Mouse (Mus musculus) CH12.LX (cell line): ENCODE data around the gene Osbp2.

Experiments used
- CTCF ChIP-seq, 2 experiments: IDR thresholded peaks in 1 of 2; conservative IDR thresholded peaks in 1 of 2; 2 replicates each; pipeline ENCODE4 v1.5.1; 2011 to 2012; ENCODE audit warnings: low read depth in 2 of 2, low read length in 2 of 2, improper control_type of control experiment in 1 of 2, inconsistent platforms in 1 of 2, mild to moderate bottlenecking in 1 of 2, moderate library complexity in 1 of 2
- JUND ChIP-seq: conservative IDR thresholded peaks from 2 replicates; pipeline ENCODE4 v1.6.1; 2011; ENCODE audit warnings: low read depth, low read length, improper control_type of control experiment
- KAT2A ChIP-seq: IDR thresholded peaks from 2 replicates; pipeline ENCODE4 v1.6.1; 2012; ENCODE audit warnings: low read length, improper control_type of control experiment, inconsistent platforms; ENCODE audit not compliant: insufficient replicate concordance
- MAX ChIP-seq: IDR thresholded peaks from 2 replicates; pipeline ENCODE4 v1.6.1; 2011; ENCODE audit warnings: low read length, improper control_type of control experiment
- MXI1 ChIP-seq: IDR thresholded peaks from 2 replicates; pipeline ENCODE4 v1.6.1; 2011; ENCODE audit warnings: mild to moderate bottlenecking, low read depth, low read length, improper control_type of control experiment
- NRF1 ChIP-seq: IDR thresholded peaks from 2 replicates; pipeline ENCODE4 v1.6.1; 2014; ENCODE audit warnings: low read depth, mild to moderate bottlenecking, inconsistent platforms, low read length, improper control_type of control experiment, moderate library complexity
- POLR2A ChIP-seq: IDR thresholded peaks from 2 replicates; pipeline ENCODE4 v1.6.1; 2011; ENCODE audit warnings: low read depth, mild to moderate bottlenecking, improper control_type of control experiment, low read length
- POLR2AphosphoS2 ChIP-seq: IDR thresholded peaks from 2 replicates; pipeline ENCODE4 v1.6.1; 2011; ENCODE audit warnings: low read depth, low read length, improper control_type of control experiment
- TCF12 ChIP-seq: IDR thresholded peaks from 2 replicates; pipeline ENCODE4 v1.6.1; 2014; ENCODE audit warnings: low read depth, mild to moderate bottlenecking, inconsistent platforms, low read length, improper control_type of control experiment
- USF1 ChIP-seq: IDR thresholded peaks from 2 replicates; pipeline ENCODE4 v1.6.1; 2014; ENCODE audit warnings: low read depth, mild to moderate bottlenecking, inconsistent platforms, low read length, improper control_type of control experiment
- ZC3H11A ChIP-seq: IDR thresholded peaks from 2 replicates; pipeline ENCODE4 v1.6.1; 2012; ENCODE audit warnings: low read depth, mild to moderate bottlenecking, inconsistent platforms, low read length, improper control_type of control experiment
- ZKSCAN1 ChIP-seq: IDR thresholded peaks from 2 replicates; pipeline ENCODE4 v1.6.1; 2012; ENCODE audit warnings: low read depth, inconsistent platforms, low read length, improper control_type of control experiment, borderline replicate concordance

GRCm38 (mm10) chr11:3755341-3755740, 108.4 kb downstream of the Osbp2 start:
- TF ChIP-seq POLR2A (no peak), ZC3H11A (no peak), MXI1 (no peak), KAT2A (no peak), NRF1 (no peak), CTCF (conservative IDR thresholded peaks at IDR 0.05 in 1 of 2, IDR thresholded peaks at IDR 0.05 in 1 of 2; ENCODE audit: low read depth in 2 of 2, low read length in 2 of 2) (no peak), JUND (no peak), ZKSCAN1 (no peak), POLR2AphosphoS2 (no peak), MAX (no peak), TCF12 (no peak), USF1 (no peak)
